Mouse (Mus musculus) small intestine, adult 2 months (tissue): ENCODE data around the gene Pqlc2.

Experiments used
- CTCF ChIP-seq: fragments of 200-500 bp; IDR thresholded peaks from 2 replicates; pipeline ENCODE4 v1.5.1; 2012; ENCODE audit warnings: low read depth, mild to moderate bottlenecking, control low read depth, inconsistent platforms, low read length, moderate library complexity, mixed read lengths; ENCODE audit not compliant: insufficient replicate concordance, insufficient read length; ENCODE audit errors: extremely low read depth
- POLR2A ChIP-seq: fragments of 200-500 bp; IDR thresholded peaks from 2 replicates; pipeline ENCODE4 v1.6.1; 2012; ENCODE audit warnings: low read depth, mild to moderate bottlenecking, control low read depth, inconsistent platforms, low read length, moderate library complexity

- no peak for TF ChIP-seq CTCF
- no peak for TF ChIP-seq POLR2A
Measured at GRCm38 (mm10) chr4:139276411-139276810, 34.1 kb downstream of the Pqlc2 start.
